In genomic region chr2:6162366-6163040, GRCm38 (mm10) we compare ENCODE assay signal across 10 mouse cellular contexts. TPM values are rescaled to one million over a fixed set of nuclear protein-coding genes. Genes with fewer than 3 reads are reported as not detected.
A peak's percentile ranks its signal among the peaks of the same experiment; 100 is the strongest.
DNase-seq lines count a peak whose midpoint lies in the region; ATAC-seq and TF ChIP-seq lines count a peak whose summit lies in the region.
"Had no signal": no experiment of that assay in that cellular context is flagged by ENCODE, and none has a peak within 500 bp of the region (broad histone marks: within the 10 kb centered on the region; RNA-seq: fewer than 3 reads in every experiment).

No protein-coding gene starts in this region.

- H3K4me3 ChIP-seq in heart, embryonic 12.5 days: no peak overlapping the region
- H3K4me3 ChIP-seq in intestine, embryonic 16.5 days (ENCODE audit: low read length): no peak overlapping the region
- no peak overlapping the region for H3K4me3 ChIP-seq in cerebellum, adult 2 months (replicated peaks; ENCODE audit: insufficient read depth, low read depth, low read length)
- H3K4me3 ChIP-seq: liver, embryonic 15.5 days had no signal

- H3K9ac ChIP-seq in heart, embryonic 12.5 days: no peak overlapping the region
- H3K9ac ChIP-seq in intestine, embryonic 16.5 days (ENCODE audit: low read depth, low read length): no peak overlapping the region
- H3K9ac ChIP-seq: liver, embryonic 15.5 days had no signal

- peaks cover 14% of the 10 kb centered on the region for H3K4me1 ChIP-seq in heart, embryonic 12.5 days (replicated peaks)
- peaks cover 17% of the 10 kb centered on the region for H3K4me1 ChIP-seq in intestine, embryonic 16.5 days (ENCODE audit: control insufficient read depth, insufficient read depth, low read length)
- no peaks in the 10 kb centered on the region for H3K4me1 ChIP-seq in cerebellum, adult 2 months (ENCODE audit: control insufficient read depth, insufficient read depth, low read length)
- H3K4me1 ChIP-seq: liver, embryonic 15.5 days had no signal

- DNase-seq in heart, adult 11 months: peak; percentile 93
- peak; percentile 75 for DNase-seq in lung, postnatal 10 days
- peak; percentile 41 to 70 for DNase-seq in urinary bladder, adult 18-20 months (ENCODE audit: low spot score in 2 of 2)
- DNase-seq in cerebellum, adult 2 months: no peak
- no peak for DNase-seq in cerebellum, adult 18-20 months
- no peak for DNase-seq in testis, postnatal 14 days (ENCODE audit: low spot score)

- H3K27me3 ChIP-seq in heart, embryonic 12.5 days (replicated peaks): no peaks in the 10 kb centered on the region
- H3K27me3 ChIP-seq in intestine, embryonic 16.5 days (replicated peaks; ENCODE audit: control insufficient read depth, insufficient read depth, low read length): no peaks in the 10 kb centered on the region
- no peaks in the 10 kb centered on the region; the same call in 1 of the 2 replicates for H3K27me3 ChIP-seq in cerebellum, adult 2 months (ENCODE audit: control insufficient read depth, insufficient read depth, low read length)
- H3K27me3 ChIP-seq: liver, embryonic 15.5 days had no signal

- TF ChIP-seq POLR2A in cerebellum, adult 2 months (IDR thresholded peaks at IDR 0.05; ENCODE audit: borderline replicate concordance, insufficient read depth, low read length): no peak

- TF ChIP-seq CTCF in cerebellum, adult 2 months (IDR thresholded peaks at IDR 0.05; ENCODE audit: borderline replicate concordance, insufficient read depth, low read depth, low read length): no peak

- no peaks in the 10 kb centered on the region for H3K9me3 ChIP-seq in heart, embryonic 12.5 days (replicated peaks)
- no peaks in the 10 kb centered on the region for H3K9me3 ChIP-seq in intestine, embryonic 16.5 days (ENCODE audit: control insufficient read depth, low read length)
- H3K9me3 ChIP-seq: G1E; liver, embryonic 15.5 days had no signal

- H3K4me2 ChIP-seq in heart, embryonic 12.5 days: no peak overlapping the region
- H3K4me2 ChIP-seq in intestine, embryonic 16.5 days (ENCODE audit: low read depth, low read length): no peak overlapping the region
- H3K4me2 ChIP-seq: liver, embryonic 15.5 days had no signal

- no peak for ATAC-seq in heart, embryonic 12.5 days (ENCODE audit: insufficient number of reproducible peaks, low FRiP score)
- ATAC-seq in intestine, embryonic 16.5 days: peak; percentile 94

- no peaks in the 10 kb centered on the region for H3K36me3 ChIP-seq in heart, embryonic 12.5 days
- H3K36me3 ChIP-seq in intestine, embryonic 16.5 days (ENCODE audit: control insufficient read depth, insufficient read depth, low read length): no peaks in the 10 kb centered on the region
- H3K36me3 ChIP-seq: G1E; liver, embryonic 15.5 days had no signal

- no peak overlapping the region for H3K27ac ChIP-seq in heart, embryonic 12.5 days (ENCODE audit: poor library complexity, severe bottlenecking)
- peak overlapping the region; percentile 75 for H3K27ac ChIP-seq in intestine, embryonic 16.5 days (ENCODE audit: low read length)
- no peak overlapping the region for H3K27ac ChIP-seq in cerebellum, adult 2 months (ENCODE audit: insufficient read depth, low read length)
- H3K27ac ChIP-seq: liver, embryonic 15.5 days had no signal

- 41% methylated on average over 6 of the region's 6 CpGs for WGBS in heart, embryonic 12.5 days
- 30% methylated on average over 6 of the region's 6 CpGs for WGBS in intestine, embryonic 16.5 days
- 69% methylated on average over 6 of the region's 6 CpGs for WGBS in cerebellum, adult 2 months

RNA-seq across cellular contexts. Expression of gene Proser2, which starts 32.5 kb away (rescaled TPM):
- 13.4 and 13.6 TPM in 2 replicates for polyA plus RNA-seq in heart, embryonic 12.5 days (2016; fragmentation: Nextera tagmentation; extraction: Ambion mirVana)
- 24.0 and 25.9 TPM in 2 replicates for polyA plus RNA-seq in intestine, embryonic 16.5 days (2015; fragmentation: Nextera tagmentation; extraction: Ambion mirVana)
- polyA plus RNA-seq in cerebellum, adult 2 months (2012; rRNA removed): 7.7 and 10.7 TPM in 2 replicates
- polyA plus RNA-seq: G1E had no signal

RNA-seq across cellular contexts. Expression of gene Echdc3, which starts 50.3 kb away (rescaled TPM):
- polyA plus RNA-seq in heart, embryonic 12.5 days (2016; fragmentation: Nextera tagmentation; extraction: Ambion mirVana): 7.3 and 7.5 TPM in 2 replicates
- polyA plus RNA-seq in intestine, embryonic 16.5 days (2015; fragmentation: Nextera tagmentation; extraction: Ambion mirVana): 16.6 and 16.9 TPM in 2 replicates
- polyA plus RNA-seq in cerebellum, adult 2 months (2012; rRNA removed): 3.1 and 3.3 TPM in 2 replicates
- polyA plus RNA-seq: G1E had no signal

Comparison
In these comparisons a context has a peak if more than half of its experiments do, and no peak if none do; other contexts are left out.
1. DNase-seq: peak in heart, adult 11 months (single experiment), lung, postnatal 10 days (single experiment) and urinary bladder, adult 18-20 months (2 of 2); none in cerebellum, adult 2 months (0 of 2), cerebellum, adult 18-20 months (0 of 2) and testis, postnatal 14 days (single experiment).